Mouse (Mus musculus) E14TG2a.4 (cell line): ENCODE results near the gene Map1b.

Source experiments
- CTCF ChIP-seq: conservative IDR thresholded peaks from 2 replicates; pipeline ENCODE4 v1.5.1; 2014; ENCODE audit warnings: low read length
- NANOG ChIP-seq: IDR thresholded peaks from 2 replicates; pipeline ENCODE4 v1.6.1; 2014; ENCODE audit warnings: borderline replicate concordance, low read length, mixed read lengths
- POU5F1 ChIP-seq: IDR thresholded peaks from 2 replicates; pipeline ENCODE4 v1.6.1; 2014; ENCODE audit warnings: low read length, borderline replicate concordance

DNA sequence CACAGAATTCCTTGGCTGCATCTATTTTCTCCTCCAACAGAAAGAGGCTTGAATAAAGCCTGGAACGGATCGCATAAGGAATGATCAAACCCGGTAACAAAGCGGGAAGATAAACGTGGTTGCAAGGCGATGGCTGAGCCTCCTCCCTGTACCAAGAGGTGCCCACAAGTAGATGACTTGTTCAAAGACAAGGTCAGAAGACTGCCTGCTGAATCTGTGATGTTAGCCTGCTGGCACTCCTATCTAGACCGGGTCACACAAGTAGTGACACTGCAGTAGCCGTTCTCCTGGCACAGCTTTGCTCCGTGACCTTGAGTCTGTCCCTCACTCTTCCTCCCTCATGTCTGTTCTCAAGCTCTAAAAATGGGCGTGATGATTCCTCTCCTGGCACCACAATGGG, 2.4 kb downstream of the Map1b start:
- TF ChIP-seq CTCF: no peak
- no peak for TF ChIP-seq POU5F1
- no peak for TF ChIP-seq NANOG
